Mouse (Mus musculus) R1 (cell line): ENCODE results near the gene Ankrd34a.

Experiments
- DNase-seq: peaks from one replicate; pipeline ENCODE4 v3.0.0-alpha.2; 2018; ENCODE audit warnings: low read depth, low spot score

The Ankrd34a gene

DNA sequence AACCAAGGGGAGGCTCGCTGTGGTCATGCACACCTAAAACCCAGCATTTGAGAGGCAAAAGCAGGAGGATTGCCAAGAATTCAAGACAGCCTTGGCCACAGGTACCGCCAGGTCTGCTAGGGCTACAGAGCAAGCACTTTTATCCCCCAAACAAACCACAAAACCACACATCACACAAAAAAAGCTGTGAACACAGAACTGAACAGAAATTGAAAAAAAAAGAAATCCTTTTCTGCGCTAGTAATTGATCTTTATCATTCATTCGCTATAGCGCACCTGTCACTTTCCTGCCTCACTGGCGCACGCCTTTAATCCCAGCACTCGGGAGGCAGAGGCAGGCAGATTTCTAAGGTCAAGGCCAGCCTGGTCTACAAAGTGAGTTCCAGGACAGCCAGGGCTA is 33.2 kb upstream of the Ankrd34a start:
- DNase-seq: no peak

DNA sequence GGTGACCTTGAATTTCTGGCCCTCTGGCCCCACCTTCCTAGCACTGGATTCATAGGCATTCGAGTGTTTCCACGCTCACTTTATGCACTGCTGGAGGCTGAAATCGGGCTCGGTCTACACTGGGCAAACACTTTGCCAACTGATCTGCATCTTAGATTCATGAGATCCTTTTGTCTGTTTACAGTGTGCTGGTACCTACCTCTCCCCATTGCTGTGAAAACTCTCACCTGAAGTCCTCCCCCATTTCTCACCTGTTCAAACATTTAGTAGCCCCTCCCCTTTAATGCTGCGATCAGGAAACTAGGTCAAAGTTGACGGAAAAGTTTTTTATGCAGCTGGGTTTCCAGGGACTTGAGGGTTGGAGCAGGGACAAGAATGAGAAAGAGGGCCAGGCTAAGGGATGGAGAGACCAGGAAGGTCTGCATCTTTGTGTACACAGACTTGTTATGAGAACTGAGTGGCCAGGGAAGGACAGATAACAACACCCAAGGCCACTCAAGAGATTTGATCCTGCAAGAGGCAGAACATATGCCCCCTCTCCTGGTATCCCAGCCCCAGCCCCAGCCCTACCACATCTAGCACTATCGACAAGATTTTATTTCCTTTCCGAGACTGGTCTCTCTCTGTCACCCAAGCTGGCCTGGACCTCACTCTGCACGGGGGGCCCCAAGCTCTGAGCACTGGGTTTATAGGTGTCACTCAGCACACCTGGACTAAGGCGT is 32.4 kb upstream of the Ankrd34a start:
- DNase-seq: peak; percentile 70

DNA sequence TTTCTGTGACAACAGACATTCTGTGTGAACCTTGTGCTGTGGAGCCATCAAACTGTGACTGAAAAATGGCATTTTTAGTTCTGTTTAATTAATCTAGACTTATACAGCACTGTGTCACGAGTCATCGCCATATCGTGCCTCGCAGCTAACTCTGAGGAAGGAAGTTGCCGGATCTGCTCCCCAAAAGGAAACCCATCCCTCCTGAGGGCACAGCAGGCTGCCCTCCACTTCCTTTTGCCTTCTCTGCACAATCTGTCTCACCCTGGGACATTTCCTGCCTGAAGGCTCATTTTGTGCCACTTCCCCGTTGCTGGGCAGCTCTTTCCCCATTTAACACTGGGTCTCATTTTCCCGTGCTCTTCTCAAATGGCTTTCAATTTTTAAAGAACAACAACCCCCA is 31.8 kb upstream of the Ankrd34a start:
- DNase-seq: peak; percentile 93

DNA sequence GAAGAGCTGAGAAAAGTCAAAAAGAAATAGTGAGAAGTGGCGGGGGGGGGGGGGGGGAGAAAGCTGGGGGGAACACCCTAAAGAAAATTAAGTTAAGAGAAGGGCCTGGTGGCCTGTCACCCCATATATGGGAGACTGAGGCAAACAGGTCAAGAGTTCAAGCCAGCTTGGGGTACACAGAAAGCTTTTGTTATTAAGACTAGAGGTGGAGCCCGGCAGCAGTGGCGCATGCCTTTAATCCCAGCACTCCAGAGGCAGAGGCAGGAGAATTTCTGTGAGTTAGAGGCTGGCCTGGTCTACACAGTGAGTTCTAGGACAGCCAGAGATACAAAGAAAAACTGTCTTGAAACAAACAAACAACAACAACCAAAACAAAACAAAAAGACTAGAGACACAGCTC is 31.3 kb upstream of the Ankrd34a start:
- peak; percentile 95 for DNase-seq

DNA sequence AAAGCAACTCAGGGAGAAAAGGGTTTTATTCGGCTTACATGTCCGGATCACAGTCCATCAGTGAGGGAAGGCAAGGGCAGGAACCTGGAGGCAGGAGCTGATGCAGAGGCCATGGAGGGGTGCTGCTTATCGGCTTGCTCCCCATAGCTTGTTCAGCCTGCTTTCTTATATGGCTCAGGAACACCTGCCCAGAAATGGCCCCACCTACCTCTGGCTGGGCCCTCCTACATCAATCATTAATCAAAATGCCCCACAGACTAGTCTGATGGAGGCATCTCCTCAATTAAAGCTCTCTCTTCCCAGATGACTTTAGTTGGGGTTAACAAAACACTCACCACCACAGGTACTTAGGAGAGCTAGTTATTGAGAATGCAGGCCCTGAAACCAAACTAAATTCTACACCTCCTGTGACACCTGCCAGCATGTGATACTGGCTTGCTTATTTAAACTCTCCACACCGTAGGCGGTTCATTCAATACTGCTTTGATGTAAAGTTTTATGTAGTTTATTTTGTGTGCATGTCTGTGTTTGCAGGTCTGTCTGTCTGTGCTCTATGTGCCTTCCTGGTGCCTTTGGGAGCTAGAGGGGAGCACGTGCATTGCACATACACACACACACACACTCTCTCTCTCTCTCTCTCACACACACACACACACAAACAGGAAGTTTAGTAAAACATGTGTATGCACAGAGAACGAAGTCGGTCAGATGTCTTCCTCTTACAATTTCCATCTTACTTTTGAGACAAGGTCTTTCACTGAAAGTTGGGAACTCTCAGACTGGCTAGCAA is 29.6 kb upstream of the Ankrd34a start:
- no peak for DNase-seq

DNA sequence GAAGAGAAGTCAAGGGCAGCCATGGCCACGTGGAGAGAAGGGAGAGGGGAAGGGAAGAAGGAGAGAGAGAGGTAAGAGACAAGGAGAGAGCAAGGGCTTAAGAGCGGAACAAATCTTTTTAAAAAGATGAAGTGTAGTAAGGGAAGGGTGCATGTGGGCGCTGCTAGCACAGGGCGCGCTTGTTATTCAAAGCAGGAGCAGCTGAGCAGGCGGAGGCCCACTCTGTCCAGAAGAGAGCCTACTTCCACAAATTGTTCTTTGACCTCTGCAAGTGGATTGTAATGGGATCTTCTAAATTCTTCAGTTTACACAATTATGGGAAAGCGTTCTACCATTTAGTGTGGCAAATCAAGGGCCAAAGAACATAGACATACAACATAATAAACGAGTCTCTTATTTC is 27.8 kb upstream of the Ankrd34a start:
- DNase-seq: peak; percentile 42

DNA sequence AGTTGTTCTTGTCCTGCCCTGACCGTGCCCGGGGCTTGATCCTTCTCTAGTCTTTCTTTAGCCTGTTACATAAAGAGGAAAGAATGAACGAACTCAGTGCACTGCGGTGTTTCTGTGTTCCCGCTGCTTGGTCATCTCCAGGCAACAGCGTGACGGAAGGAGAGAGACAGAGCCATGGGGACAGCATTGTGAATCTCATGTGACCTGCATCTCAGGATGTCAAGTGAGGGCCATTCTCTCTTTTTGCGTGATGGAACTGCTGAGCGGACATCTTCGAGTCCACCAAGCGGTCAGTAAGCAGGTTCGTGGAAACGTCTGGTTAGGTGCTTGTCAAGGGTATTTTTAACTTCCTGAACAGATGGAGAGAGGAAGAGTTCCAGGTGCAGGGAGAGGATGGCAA is 26.9 kb upstream of the Ankrd34a start:
- DNase-seq: no peak

DNA sequence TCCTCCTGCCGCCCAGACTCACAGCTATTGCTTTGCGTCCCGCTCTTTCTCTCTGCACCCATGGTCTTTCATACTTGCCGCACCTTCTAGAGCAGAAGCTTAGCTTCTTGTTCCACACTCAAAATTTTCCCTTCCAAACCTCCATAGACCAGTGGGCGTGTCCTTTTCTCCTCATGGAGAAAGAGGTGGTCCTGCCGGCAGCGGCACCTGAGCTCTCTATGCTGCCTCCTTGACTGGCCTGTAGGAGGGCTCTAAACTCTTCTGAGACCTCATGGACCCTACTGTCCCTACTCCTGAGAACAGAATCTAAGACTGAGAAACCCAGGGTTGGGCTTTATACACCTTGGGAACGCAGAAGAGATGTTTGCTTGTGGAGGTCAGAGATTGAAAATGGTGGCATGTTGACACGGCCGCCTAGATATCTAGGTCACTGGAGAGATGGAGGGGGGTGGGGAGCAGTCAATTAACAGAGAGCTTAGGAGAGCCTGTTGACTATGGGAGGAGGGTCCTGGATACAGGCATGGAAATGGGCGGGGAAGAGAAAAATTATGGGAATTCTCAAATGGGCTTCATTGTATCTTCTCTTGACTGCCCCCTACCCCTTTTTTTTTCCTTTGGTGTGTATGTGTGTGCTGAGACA is 26.4 kb upstream of the Ankrd34a start:
- peak; percentile 84 for DNase-seq

DNA sequence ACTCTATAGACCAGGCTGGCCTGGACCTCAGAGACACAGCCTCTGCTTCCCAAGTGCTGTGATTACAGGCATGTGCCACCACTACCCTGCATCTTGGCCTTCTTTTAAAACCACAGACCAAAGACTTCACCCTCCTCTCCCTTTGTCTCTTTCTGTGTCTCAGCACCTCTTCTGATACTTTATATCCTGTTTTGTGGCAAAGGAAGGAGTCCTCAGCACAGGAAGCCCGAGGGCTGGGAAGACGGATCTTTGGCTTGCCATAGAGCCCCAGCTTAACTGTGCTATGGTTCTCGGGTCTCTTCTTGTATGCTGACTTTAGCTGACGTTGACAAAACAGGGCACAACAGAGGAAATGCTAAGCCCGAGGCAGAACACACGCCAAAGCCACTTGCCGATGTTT is 25.8 kb upstream of the Ankrd34a start:
- no peak for DNase-seq

DNA sequence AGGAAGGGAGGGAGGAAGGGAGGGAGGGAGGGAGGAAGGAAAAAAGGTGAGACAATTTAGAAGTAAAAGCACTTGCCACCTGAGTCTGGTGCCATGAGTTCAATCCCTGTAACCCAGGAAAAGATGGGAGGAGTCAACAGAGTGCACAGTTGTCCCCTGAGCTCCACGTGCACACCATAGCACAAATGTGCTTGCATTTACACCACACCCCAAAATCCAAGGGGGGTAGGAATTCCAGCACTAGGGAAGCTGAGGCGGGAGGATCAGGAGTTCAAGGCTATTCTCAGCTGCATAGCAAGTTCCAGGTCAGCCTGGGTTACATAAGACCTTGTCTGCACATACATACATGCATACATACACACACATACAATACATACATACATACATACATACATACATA is 25.1 kb upstream of the Ankrd34a start:
- DNase-seq: peak; percentile 98

DNA sequence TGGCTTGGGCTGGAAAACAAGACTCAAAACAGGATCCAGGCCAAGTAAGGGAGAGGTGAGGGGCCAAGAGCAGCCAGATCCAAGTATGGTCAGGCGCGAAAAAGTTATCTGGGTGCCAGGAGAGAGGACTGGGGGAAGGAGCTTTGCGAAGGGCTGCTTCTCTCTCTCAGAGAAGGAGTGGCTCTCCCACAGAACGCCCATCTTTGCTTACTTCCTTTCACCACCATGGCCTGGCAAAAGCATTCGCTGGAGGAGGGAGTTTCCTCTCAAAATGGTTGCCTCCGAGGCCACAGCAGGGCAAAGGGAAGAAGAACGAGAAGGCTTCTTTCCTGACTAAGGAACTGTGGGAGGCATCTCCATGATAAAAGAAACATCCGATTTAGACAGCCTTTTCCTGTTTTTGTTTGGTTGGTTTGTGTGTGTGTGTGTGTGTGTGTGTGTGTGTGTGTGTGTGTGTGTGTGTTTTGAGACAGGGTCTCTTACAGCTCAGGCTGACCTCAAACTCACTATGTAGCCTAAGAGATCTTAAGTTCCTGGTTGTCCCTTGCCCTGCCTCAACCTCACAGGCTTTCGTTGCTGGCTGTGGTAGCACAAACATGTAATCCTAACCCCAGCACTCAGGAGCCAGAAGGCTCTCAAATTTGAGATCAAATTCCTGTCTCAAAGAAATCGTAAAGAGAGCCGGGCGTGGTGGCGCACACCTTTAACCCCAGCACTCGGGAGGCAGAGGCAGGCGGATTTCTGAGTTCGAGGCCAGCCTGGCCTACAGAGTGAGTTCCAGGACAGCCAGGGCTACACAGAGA is 24.3 kb upstream of the Ankrd34a start:
- DNase-seq: peak; percentile 90

DNA sequence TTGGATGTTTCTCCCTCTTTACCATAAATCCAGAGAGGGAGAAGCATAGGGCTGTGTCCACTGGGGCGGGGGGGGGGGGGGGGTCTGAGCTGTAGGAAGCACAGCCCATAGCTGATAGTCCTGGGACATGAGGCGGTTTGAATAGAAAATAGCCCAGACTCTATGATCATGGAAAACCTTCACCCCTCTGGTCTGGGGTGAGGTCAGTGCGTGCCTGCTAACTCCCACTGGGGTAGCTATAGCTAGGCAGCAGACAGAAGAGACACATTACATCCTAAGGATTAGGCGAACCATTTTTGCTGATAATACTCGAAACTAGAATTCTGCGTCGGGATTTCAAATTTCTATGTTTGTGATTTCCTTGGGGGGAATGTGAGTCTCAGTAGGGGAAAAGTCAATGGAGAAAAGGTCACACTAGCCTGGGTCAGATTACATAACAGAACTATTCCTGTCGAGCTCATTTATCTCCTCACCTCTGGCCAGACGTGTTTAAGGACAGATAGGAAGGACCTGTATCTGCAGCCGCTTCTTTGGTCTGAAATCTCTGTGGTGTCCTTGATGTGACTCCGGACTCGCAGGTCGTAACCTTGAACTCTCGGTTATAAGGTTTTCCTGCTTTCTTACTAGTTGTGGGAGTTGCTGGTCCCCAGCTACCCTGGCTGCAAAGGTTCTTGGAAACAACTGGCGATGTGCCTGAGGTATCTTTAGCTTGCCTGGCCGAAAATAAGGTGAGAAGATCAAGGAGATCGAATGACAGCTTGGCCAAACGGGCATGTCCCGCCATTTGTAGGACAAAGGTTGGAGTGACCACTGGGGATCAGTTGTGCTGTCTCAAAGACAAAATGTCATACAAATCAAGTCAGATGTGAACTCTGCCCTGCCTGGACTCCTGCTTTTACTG is 22.6 kb upstream of the Ankrd34a start:
- DNase-seq: no peak

DNA sequence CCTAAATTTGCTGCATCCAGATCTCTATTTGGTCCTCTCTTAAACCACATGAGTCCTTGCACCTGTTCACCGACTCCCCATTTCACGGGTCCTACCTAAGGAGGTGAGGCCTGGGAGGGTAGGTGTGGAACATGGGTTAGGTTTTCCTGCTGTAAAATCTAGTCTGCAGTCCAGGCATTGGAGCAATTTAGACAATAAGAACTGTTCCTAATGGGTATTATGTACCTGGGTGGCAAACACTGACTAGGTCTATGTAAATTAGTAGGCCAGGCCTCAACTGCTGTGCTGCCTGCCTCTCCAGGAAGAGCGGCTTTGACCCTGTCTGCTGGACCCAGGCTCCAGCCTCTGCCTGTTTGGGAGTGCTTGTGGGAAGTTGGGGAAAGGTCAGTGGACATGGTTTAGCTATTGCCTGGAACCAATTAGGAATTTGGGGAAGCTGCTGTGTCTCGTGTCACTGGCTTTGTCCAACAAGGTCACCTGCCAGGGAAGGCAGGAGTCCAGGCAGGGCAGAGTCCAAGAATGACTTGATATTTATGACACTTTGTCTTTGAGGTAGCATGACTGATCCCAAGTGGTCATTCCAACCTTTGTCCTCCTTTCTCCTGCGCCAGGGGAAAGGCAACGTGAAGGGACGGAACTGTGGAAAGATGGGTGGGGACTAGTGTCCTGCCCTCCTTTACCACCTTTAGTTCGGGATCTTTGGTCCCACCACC is 21.0 kb upstream of the Ankrd34a start:
- DNase-seq: no peak

DNA sequence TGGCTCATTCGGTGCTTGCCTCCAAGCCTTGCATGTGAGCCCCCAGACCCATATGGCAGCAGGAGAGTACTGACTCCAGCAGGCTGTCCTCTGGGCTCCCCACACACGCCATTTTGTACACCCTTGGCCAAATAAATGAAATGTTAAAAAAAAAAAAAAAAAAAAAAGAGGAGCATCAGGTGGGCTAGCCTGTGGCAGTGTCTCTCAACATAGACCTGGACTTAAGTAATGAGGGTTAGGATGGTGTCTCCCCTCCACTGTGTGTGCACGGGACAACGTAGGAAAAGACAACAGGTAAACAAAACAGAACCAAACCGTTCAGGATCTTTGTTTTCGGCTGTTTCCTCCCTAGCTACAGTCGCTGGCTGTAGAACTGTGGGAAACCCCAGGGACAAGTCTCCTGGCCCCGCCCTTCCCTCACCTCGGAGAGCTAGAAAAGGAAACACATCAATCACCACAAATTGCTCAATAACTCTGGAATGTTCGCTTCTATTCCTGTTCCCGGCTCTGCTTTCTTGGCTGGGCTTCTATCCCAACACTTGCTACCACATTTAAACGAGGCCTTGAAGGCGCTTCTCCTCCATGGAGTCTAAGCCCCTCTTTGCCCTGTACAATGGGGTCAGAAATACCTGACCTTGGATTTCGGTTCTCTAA is 20.3 kb upstream of the Ankrd34a start:
- DNase-seq: peak; percentile 91

DNA sequence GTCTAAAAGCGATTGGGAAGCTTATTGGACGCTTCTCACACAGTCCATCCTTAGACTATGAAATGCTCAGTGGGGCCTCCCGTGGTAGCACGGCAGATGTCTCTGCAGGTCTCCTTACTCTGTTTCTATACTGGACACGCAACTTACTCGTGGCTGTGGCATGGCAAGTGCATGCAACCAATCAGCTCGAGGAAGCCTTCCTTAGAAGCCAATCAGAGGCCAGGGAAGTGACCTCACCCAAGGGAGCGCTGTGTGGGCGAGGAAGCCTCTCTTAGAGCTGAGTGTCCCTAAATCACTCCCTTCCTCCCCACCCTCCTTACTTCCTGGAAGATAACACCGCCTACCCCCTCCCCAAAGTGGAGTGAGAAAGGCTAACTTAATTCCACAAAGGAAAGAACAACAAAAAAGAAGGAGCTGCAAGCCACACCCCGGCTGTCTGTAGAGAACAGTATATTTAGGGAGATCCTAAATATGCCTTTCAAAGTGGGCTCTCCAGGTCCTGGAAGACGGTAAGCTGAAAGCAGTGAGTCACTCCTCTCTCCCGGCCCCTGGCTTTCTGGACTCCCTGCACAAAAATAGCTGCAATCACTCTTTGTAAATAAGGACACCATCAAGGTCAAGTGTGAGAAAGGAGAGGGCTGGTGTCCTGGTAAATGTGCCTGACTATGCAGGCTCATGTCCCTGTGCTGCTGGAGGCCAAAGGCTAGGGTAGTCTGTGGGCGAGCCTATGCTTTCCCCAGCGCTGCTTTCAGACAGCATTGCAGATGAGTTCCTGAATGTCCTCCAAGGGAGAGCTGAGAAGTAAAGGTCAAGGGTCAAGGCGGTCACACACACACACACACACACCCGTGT is 19.5 kb upstream of the Ankrd34a start, which contains the start of gene Gm16253:
TSS of gene Gm16253 (plus strand) at position 295 of the 852 bp plus-strand sequence.
- peak; percentile 100 for DNase-seq

DNA sequence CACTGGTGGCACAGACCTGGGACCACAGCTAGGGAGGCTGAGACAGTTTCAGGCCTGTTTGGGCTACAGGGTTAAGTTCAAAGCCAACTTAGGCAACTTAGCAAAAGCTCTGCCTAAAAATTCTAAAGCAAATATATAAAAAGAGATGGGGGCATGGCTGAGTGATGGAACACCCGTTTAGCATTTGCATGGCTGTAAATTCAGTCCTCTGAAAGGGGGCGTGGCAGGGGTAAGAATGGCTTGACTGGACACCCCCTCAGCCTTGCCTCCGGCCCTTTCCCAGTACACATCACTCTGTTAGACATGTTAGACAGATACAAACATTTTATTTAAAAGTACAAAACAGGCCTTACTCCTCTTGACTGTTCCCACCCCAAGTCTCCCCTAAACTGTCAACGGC is 18.9 kb upstream of the Ankrd34a start:
- DNase-seq: peak; percentile 90

DNA sequence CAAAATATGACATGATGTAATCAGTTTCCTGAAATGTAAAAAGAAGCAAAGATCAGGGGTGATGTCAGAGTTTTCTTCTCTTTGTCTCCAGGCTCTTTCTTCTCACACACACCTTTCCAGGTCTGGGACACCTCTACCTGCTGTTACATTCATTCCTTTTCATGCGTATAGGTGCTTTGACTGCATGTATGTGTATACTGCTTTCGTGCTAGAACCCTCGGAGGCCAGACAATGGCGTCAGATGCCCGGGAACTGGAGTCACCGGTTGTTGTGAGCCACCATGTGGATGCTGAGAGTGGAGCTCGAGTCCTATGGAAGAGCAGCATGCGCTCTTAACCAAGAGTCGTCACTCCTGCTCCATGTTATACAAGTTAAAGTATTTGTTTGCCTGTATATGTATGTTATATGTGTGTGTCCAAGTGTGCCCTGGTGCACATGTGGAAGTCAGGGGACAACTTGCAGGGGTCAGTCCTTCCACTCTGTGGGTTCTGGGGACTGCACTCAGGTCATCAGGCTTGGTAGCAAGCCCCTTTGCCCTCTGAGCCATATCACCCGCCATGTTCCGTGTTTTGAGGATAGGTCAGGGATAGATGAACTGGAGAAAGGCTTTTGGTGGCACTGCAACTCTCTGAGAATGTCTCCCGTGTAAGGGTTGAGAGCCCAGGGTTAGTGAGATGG is 17.7 kb upstream of the Ankrd34a start:
- peak; percentile 17 for DNase-seq

DNA sequence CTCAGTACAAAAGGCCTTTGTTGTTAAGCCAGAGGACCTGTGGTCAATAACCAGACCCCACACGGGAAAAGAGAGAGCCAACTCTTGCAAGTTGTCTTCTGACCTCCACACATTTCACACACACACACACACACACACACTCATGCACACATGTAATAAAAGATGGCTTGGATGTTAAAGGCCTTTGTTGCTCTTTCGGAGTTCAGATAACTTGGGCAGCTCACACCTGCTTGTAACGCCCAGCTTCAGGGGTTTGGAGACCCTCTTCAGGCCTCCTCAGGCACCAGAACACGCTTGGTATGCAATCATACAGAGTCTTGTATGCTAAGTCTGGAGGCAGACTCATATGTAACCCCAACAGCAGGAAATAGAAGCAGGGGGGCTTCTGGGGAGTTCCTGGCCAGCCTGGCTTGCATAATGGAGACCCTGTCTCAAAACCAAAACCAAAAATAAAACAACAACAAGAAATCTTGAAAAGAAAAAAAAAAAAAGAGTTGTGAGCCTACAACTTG is 17.1 kb upstream of the Ankrd34a start:
- DNase-seq: no peak
